Mouse (Mus musculus): Measurements from ENCODE around the gene Thoc3.
"Not testable (repeated sequence)": the region's sequence is repeated elsewhere in the genome, so short reads cannot be mapped to it uniquely, and the experiment has no call there.

Gene Thoc3

GRCm38 (mm10) chr13:54468098-54469011 is at the start of gene Thoc3:
Gene Thoc3, minus strand, starts transcription at chr13:54468849.
- peak; percentile 78 to 88 for DNase-seq (ENCODE audit: low spot score in 2 of 2)

GRCm38 (mm10) chr13:54505920-54506319 is 37.3 kb upstream of the Thoc3 start:
- DNase-seq (ENCODE audit: low spot score in 2 of 2), result no peak

GRCm38 (mm10) chr13:54504611-54505260 is 36.1 kb upstream of the Thoc3 start:
- DNase-seq (ENCODE audit: low spot score in 2 of 2), result no peak

GRCm38 (mm10) chr13:54503604-54504521 is 35.2 kb upstream of the Thoc3 start, which contains the start of gene Simc1:
Gene Simc1, plus strand, starts transcription at chr13:54503779.
- DNase-seq (ENCODE audit: low spot score in 2 of 2), result peak; percentile 66 to 76

- no peak for DNase-seq (ENCODE audit: low spot score in 2 of 2)
These were observed 34.6 kb upstream of the Thoc3 start for GRCm38 (mm10) chr13:54503278-54503603.

GRCm38 (mm10) chr13:54501957-54502690 is 33.5 kb upstream of the Thoc3 start:
- DNase-seq (ENCODE audit: low spot score in 2 of 2), result no peak

- DNase-seq (ENCODE audit: low spot score in 2 of 2), result no peak
These were observed 32.7 kb upstream of the Thoc3 start for GRCm38 (mm10) chr13:54501352-54501751.

GRCm38 (mm10) chr13:54499551-54499950 is 30.9 kb upstream of the Thoc3 start:
- DNase-seq (ENCODE audit: low spot score in 2 of 2), result not testable (repeated sequence)

GRCm38 (mm10) chr13:54491381-54491780 is 22.7 kb upstream of the Thoc3 start:
- no peak for DNase-seq (ENCODE audit: low spot score in 2 of 2)

GRCm38 (mm10) chr13:54490411-54490810 is 21.8 kb upstream of the Thoc3 start:
- no peak for DNase-seq (ENCODE audit: low spot score in 2 of 2)

- no peak for DNase-seq (ENCODE audit: low spot score in 2 of 2)
These were observed 12.8 kb upstream of the Thoc3 start for GRCm38 (mm10) chr13:54481498-54481897.

- DNase-seq (ENCODE audit: low spot score in 2 of 2), result no peak
These were observed 10.6 kb upstream of the Thoc3 start for GRCm38 (mm10) chr13:54479286-54479685.

GRCm38 (mm10) chr13:54475702-54476101 is 7.1 kb upstream of the Thoc3 start:
- DNase-seq (ENCODE audit: low spot score in 2 of 2), result no peak

GRCm38 (mm10) chr13:54474996-54475395 is 6.3 kb upstream of the Thoc3 start:
- DNase-seq (ENCODE audit: low spot score in 2 of 2), result no peak

- no peak for DNase-seq (ENCODE audit: low spot score in 2 of 2)
These were observed 3.3 kb upstream of the Thoc3 start for GRCm38 (mm10) chr13:54471967-54472366.

GRCm38 (mm10) chr13:54469012-54469354 is 334 bp upstream of the Thoc3 start:
- no peak for DNase-seq (ENCODE audit: low spot score in 2 of 2)

GRCm38 (mm10) chr13:54459282-54459681 is 9.4 kb downstream of the Thoc3 start:
- DNase-seq (ENCODE audit: low spot score in 2 of 2), result no peak

- DNase-seq (ENCODE audit: low spot score in 2 of 2), result no peak
These were observed 11.6 kb downstream of the Thoc3 start for GRCm38 (mm10) chr13:54457062-54457461.

- DNase-seq (ENCODE audit: low spot score in 2 of 2), result no peak
These were observed 21.0 kb downstream of the Thoc3 start for GRCm38 (mm10) chr13:54447496-54448224.

GRCm38 (mm10) chr13:54446686-54447495 is 21.8 kb downstream of the Thoc3 start:
- peak; percentile 33 to 72 for DNase-seq (ENCODE audit: low spot score in 2 of 2)

All from heart, adult 9 months (tissue).